In the genomic region with DNA sequence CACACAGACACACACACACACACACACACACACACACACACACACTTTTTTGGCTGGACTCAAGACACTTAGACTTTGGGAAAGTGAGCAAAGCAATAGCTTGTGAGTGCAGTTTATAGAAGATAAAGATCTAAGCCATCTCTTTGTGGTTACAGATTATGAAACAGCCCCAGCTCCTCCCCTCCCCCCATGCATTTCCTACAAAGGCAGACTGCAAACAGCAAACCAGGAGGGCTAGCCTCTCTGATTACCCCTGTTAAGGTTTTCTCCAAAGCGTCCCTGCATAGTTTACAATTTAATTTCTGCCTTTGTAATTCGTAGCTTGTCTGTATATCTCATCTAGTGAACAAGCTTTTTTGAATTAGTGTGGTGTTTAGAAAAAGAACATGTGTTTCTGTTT, we compare ENCODE assay signal across 13 mouse cellular contexts.
A peak's percentile ranks its signal among the peaks of the same experiment; 100 is the strongest.
DNase-seq lines count a peak whose midpoint lies in the region; ATAC-seq and TF ChIP-seq lines count a peak whose summit lies in the region.
"Had no signal": no experiment of that assay in that cellular context is flagged by ENCODE, and none has a peak within 500 bp of the region (broad histone marks: within the 10 kb centered on the region; RNA-seq: fewer than 3 reads in every experiment).

No protein-coding gene starts in this region.

- 21% methylated on average over 2 of the region's 2 CpGs for WGBS in lung, adult 2 months
- 54% methylated on average over 2 of the region's 2 CpGs for WGBS in forebrain, embryonic 13.5 days

- TF ChIP-seq CTCF in lung, adult 2 months (IDR thresholded peaks at IDR 0.05; ENCODE audit: insufficient read depth, low read length): no peak

- H3K4me1 ChIP-seq in lung, adult 2 months (ENCODE audit: control insufficient read depth, insufficient read depth, low read length): peaks cover 16% of the 10 kb centered on the region
- no peaks in the 10 kb centered on the region for H3K4me1 ChIP-seq in forebrain, embryonic 13.5 days

- H3K4me2 ChIP-seq in forebrain, embryonic 13.5 days: no peak overlapping the region
- H3K4me2 ChIP-seq: liver, embryonic 12.5 days; midbrain, embryonic 12.5 days had no signal

- no peak overlapping the region for H3K27ac ChIP-seq in forebrain, embryonic 13.5 days
- H3K27ac ChIP-seq: liver, embryonic 12.5 days; midbrain, embryonic 12.5 days had no signal

- H3K9me3 ChIP-seq in forebrain, embryonic 13.5 days (replicated peaks): no peaks in the 10 kb centered on the region
- H3K9me3 ChIP-seq: liver, embryonic 12.5 days; midbrain, embryonic 12.5 days had no signal

- no peak overlapping the region for H3K9ac ChIP-seq in forebrain, embryonic 13.5 days
- H3K9ac ChIP-seq: liver, embryonic 12.5 days; midbrain, embryonic 12.5 days had no signal

- H3K4me3 ChIP-seq in lung, adult 2 months (replicated peaks; ENCODE audit: extremely low read depth, low read depth, low read length): no peak overlapping the region
- no peak overlapping the region for H3K4me3 ChIP-seq in forebrain, embryonic 13.5 days
- H3K4me3 ChIP-seq: liver, embryonic 12.5 days; midbrain, embryonic 12.5 days had no signal

- TF ChIP-seq POLR2A in lung, adult 2 months (IDR thresholded peaks at IDR 0.05; ENCODE audit: borderline replicate concordance, extremely low read depth, low read depth, low read length): no peak

- no peaks in the 10 kb centered on the region for H3K27me3 ChIP-seq in forebrain, embryonic 13.5 days
- H3K27me3 ChIP-seq: liver, embryonic 12.5 days; midbrain, embryonic 12.5 days had no signal

- ATAC-seq in monocyte, adult 5-6 weeks (replicated peaks; ENCODE audit: insufficient number of reproducible peaks, low FRiP score, low TSS enrichment, poor library complexity, severe bottlenecking): no peak
- no peak for ATAC-seq in forebrain, embryonic 13.5 days
- ATAC-seq: hindbrain, embryonic 16.5 days; liver, embryonic 12.5 days had no signal

- no peaks in the 10 kb centered on the region for H3K36me3 ChIP-seq in forebrain, embryonic 13.5 days (ENCODE audit: poor library complexity, severe bottlenecking)
- H3K36me3 ChIP-seq: liver, embryonic 12.5 days; midbrain, embryonic 12.5 days had no signal

- peak; percentile 30 for DNase-seq in adrenal gland, adult 2 months
- no peak for DNase-seq in adrenal gland, postnatal 4 days (ENCODE audit: low spot score in 2 of 2)
- DNase-seq in lung, postnatal 14 days: peak; percentile 30
- DNase-seq in lung, adult 2 months: no peak
- DNase-seq in forelimb bud, embryonic 11.5 days (ENCODE audit: low read depth, low spot score): peak; percentile 14
- DNase-seq in thymus, postnatal 36 days: peak; percentile 7 to 26
- DNase-seq: B cell, adult 2 months; heart, adult 18-20 months had no signal

Comparison
In these comparisons a context has a peak if more than half of its experiments do, and no peak if none do; other contexts are left out.
1. DNase-seq: peak in adrenal gland, adult 2 months (single experiment), lung, postnatal 14 days (single experiment), forelimb bud, embryonic 11.5 days (single experiment) and thymus, postnatal 36 days (2 of 2); none in adrenal gland, postnatal 4 days (0 of 2) and lung, adult 2 months (single experiment).